Mouse (Mus musculus): ENCODE measurements around the gene Cstb. TPM values are rescaled to one million over a fixed set of nuclear protein-coding genes. Genes with fewer than 3 reads are reported as not detected.

The Cstb gene
- polyA plus RNA-seq, 1 experiment from 2014 or later = 273 TPM

- H3K27ac ChIP-seq (replicated peaks) = no peak overlapping the region
- H3K9me3 ChIP-seq (replicated peaks) = no peaks in the 10 kb centered on the region
- H3K9ac ChIP-seq = no peak overlapping the region
- no peak overlapping the region for H3K4me3 ChIP-seq (replicated peaks)
- no peaks in the 10 kb centered on the region for H3K4me1 ChIP-seq
- H3K27me3 ChIP-seq = no peaks in the 10 kb centered on the region
- H3K36me3 ChIP-seq = no peaks in the 10 kb centered on the region
- H3K4me2 ChIP-seq (replicated peaks) = no peak overlapping the region
- no peak for ATAC-seq (ENCODE audit: insufficient number of reproducible peaks, low FRiP score, low TSS enrichment, low read depth)
- 71% methylated on average over 8 of the region's 8 CpGs for WGBS
Observed at GRCm38 (mm10) chr10:78474759-78475158, 49.3 kb downstream of the Cstb start.

DNA sequence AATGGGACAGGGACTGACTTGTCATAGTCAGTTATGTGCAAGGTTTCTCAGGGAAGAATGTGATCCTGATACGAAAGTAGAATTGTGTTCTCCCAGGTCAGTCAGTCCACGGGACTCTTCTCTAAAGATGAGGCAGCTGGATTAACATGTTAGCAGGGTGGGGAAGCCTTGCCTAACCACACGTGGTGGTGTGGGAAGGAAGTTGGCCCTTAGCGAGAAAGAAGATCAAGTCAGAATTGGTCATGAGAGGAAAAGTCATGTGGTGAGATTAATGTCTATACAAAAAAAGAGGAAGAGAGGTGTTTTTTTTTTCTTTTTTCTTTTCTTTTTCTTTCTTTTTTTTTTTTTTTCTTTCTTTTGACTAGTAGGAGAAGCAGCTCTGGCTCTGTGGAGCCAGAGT, 51.4 kb downstream of the Cstb start:
- WGBS = 63% methylated on average over 4 of the region's 4 CpGs
- Histone ChIP-seq H3K27me3 (no peaks in the 10 kb centered on the region), H3K4me1 (peaks cover 6% of the 10 kb centered on the region; the same call in 1 of the 2 replicates), H3K36me3 (no peaks in the 10 kb centered on the region), H3K9ac (no peak overlapping the region), H3K27ac (replicated peaks) (no peak overlapping the region), H3K4me3 (replicated peaks) (no peak overlapping the region), H3K9me3 (replicated peaks) (no peaks in the 10 kb centered on the region), H3K4me2 (replicated peaks) (no peak overlapping the region)
- no peak for ATAC-seq (ENCODE audit: insufficient number of reproducible peaks, low FRiP score, low TSS enrichment, low read depth)

Small RNA genes within 50 kb of the gene (microRNA-seq; reads per million reads assigned to microRNA genes)
- not detected for gene Mir6410 (ENCODE audit: borderline number of aligned reads)
- not detected for gene Mir6907 (ENCODE audit: borderline number of aligned reads)
- not detected for gene Mir6908 (ENCODE audit: borderline number of aligned reads)

Other genes with a start within 250 kb of the Cstb start
- gene Pwp2, start 240.5 kb upstream of the Cstb start, polyA plus RNA-seq (2015; fragmentation: Nextera tagmentation; extraction: Ambion mirVana) = 17.9 and 18.4 TPM in 2 replicates
- gene Trappc10, start 181.0 kb upstream of the Cstb start, polyA plus RNA-seq (2015; fragmentation: Nextera tagmentation; extraction: Ambion mirVana) = 15.8 and 16.1 TPM in 2 replicates
- gene Agpat3, start 73.2 kb upstream of the Cstb start, polyA plus RNA-seq (2015; fragmentation: Nextera tagmentation; extraction: Ambion mirVana) = 99.7 and 105 TPM in 2 replicates
- gene Rrp1, start 12.6 kb upstream of the Cstb start, polyA plus RNA-seq (2015; fragmentation: Nextera tagmentation; extraction: Ambion mirVana) = 292 and 298 TPM in 2 replicates
- gene Pdxk, start 39.3 kb downstream of the Cstb start, polyA plus RNA-seq (2015; fragmentation: Nextera tagmentation; extraction: Ambion mirVana) = 12.7 and 14.1 TPM in 2 replicates
- 0.21 TPM in 1 of 2 replicates, not detected in the other for gene Olfr1358, start 91.8 kb downstream of the Cstb start, polyA plus RNA-seq (2015; fragmentation: Nextera tagmentation; extraction: Ambion mirVana)
- gene Ilvbl, start 148.7 kb downstream of the Cstb start, polyA plus RNA-seq (2015; fragmentation: Nextera tagmentation; extraction: Ambion mirVana) = 69.2 and 75.6 TPM in 2 replicates
- gene Syde1, start 166.3 kb downstream of the Cstb start, polyA plus RNA-seq (2015; fragmentation: Nextera tagmentation; extraction: Ambion mirVana) = 18.3 and 20.2 TPM in 2 replicates
- gene Olfr1357, start 192.4 kb downstream of the Cstb start, polyA plus RNA-seq (2015; fragmentation: Nextera tagmentation; extraction: Ambion mirVana) = 0.09 TPM in 1 of 2 replicates, not detected in the other

All from embryonic facial prominence, embryonic 15.5 days (tissue).